Mouse (Mus musculus) adrenal gland, adult 18-20 months (tissue): Measurements from ENCODE around the gene Dgki. TPM values are rescaled to one million over a fixed set of nuclear protein-coding genes. Genes with fewer than 3 reads are reported as not detected.

ENCODE experiments used
- DNase-seq, 2 experiments: peaks; one replicate each; pipeline ENCODE4 v3.0.0; 2021 to 2022; ENCODE audit warnings: low spot score in 2 of 2
- total RNA-seq, 2 experiments: library from RNA; stranded (reverse); gene quantifications; 1 replicate in 1 of 2; 2 replicates in 1 of 2; pipeline ENCODE4 v1.2.3; 2021

Gene Dgki
- total RNA-seq, 2 experiments from 2014 or later, result 1.8 to 3.4 TPM

GRCm38 (mm10) chr6:37297744-37298482 lies 2.1 kb downstream of the Dgki start:
- DNase-seq, result no peak

GRCm38 (mm10) chr6:37292068-37292467 lies 7.9 kb downstream of the Dgki start:
- no peak for DNase-seq

- DNase-seq, result no peak
These were observed 8.8 kb downstream of the Dgki start for GRCm38 (mm10) chr6:37291171-37291570.

- no peak for DNase-seq
These were observed 9.3 kb downstream of the Dgki start for GRCm38 (mm10) chr6:37290691-37291090.

- no peak for DNase-seq
These were observed 13.8 kb downstream of the Dgki start for GRCm38 (mm10) chr6:37286134-37286533.

- DNase-seq, result no peak
These were observed 15.1 kb downstream of the Dgki start for GRCm38 (mm10) chr6:37284879-37285278.

GRCm38 (mm10) chr6:37283336-37283735 lies 16.6 kb downstream of the Dgki start:
- DNase-seq, result no peak

GRCm38 (mm10) chr6:37282659-37283058 lies 17.3 kb downstream of the Dgki start:
- DNase-seq, result no peak

GRCm38 (mm10) chr6:37276834-37277715 lies 22.9 kb downstream of the Dgki start:
- peak in 1 of 2 experiments; percentile 22 for DNase-seq

- no peak for DNase-seq
These were observed 23.8 kb downstream of the Dgki start for GRCm38 (mm10) chr6:37276181-37276580.

GRCm38 (mm10) chr6:37270905-37271591 lies 28.9 kb downstream of the Dgki start:
- DNase-seq, result peak; percentile 32 to 60

- no peak for DNase-seq
These were observed 31.4 kb downstream of the Dgki start for GRCm38 (mm10) chr6:37268589-37268988.

- DNase-seq, result no peak
These were observed 32.0 kb downstream of the Dgki start for GRCm38 (mm10) chr6:37267952-37268351.

GRCm38 (mm10) chr6:37262486-37262885 lies 37.5 kb downstream of the Dgki start:
- no peak for DNase-seq

- no peak for DNase-seq
These were observed 38.6 kb downstream of the Dgki start for GRCm38 (mm10) chr6:37261236-37261852.

GRCm38 (mm10) chr6:37258662-37259061 lies 41.3 kb downstream of the Dgki start:
- DNase-seq, result no peak

- no peak for DNase-seq
These were observed 45.8 kb downstream of the Dgki start for GRCm38 (mm10) chr6:37254144-37254543.

- no peak for DNase-seq
These were observed 47.4 kb downstream of the Dgki start for GRCm38 (mm10) chr6:37252536-37252935.

- no peak for DNase-seq
These were observed 49.3 kb downstream of the Dgki start for GRCm38 (mm10) chr6:37250671-37251070.

- DNase-seq, result no peak
These were observed 54.2 kb downstream of the Dgki start for GRCm38 (mm10) chr6:37245757-37246156.

GRCm38 (mm10) chr6:37244074-37244473 lies 55.9 kb downstream of the Dgki start:
- DNase-seq, result no peak
